Mouse (Mus musculus) erythroblast, embryonic 14.5 days (primary cell): Measurements from ENCODE around the gene Arhgap5.

ENCODE experiments used
- GATA1 ChIP-seq: IDR thresholded peaks from 2 replicates; pipeline ENCODE4 v1.6.1; 2012; ENCODE audit warnings: low read length, inconsistent platforms, mixed read lengths
- TAL1 ChIP-seq: IDR thresholded peaks from 3 replicates; pipeline ENCODE4 v1.6.1; 2012; ENCODE audit warnings: low read length, inconsistent platforms, mixed read lengths

GRCm38 (mm10) chr12:52481969-52482550, 21.7 kb upstream of the Arhgap5 start:
- TF ChIP-seq TAL1 (no peak), GATA1 (no peak)
